12 mouse cellular contexts compared by ENCODE assay signal in genomic region chr2:38947566-38947965, GRCm38 (mm10). TPM values are rescaled to one million over a fixed set of nuclear protein-coding genes. Genes with fewer than 3 reads are reported as not detected.
DNase-seq lines count a peak whose midpoint lies in the region; ATAC-seq and TF ChIP-seq lines count a peak whose summit lies in the region.
"Had no signal": no experiment of that assay in that cellular context is flagged by ENCODE, and none has a peak within 500 bp of the region (broad histone marks: within the 10 kb centered on the region; RNA-seq: fewer than 3 reads in every experiment).

No protein-coding gene starts in this region.

- 47% methylated on average over 7 of the region's 7 CpGs for WGBS in heart, embryonic 12.5 days
- WGBS in kidney, embryonic 15.5 days: 66% methylated on average over 7 of the region's 7 CpGs
- 40% methylated on average over 7 of the region's 7 CpGs for WGBS in lung, postnatal 0 days

- TF ChIP-seq EP300 in lung, postnatal 0 days (IDR thresholded peaks at IDR 0.05): peak; percentile 95

- DNase-seq in heart, postnatal 36 days: no peak
- peak; percentile 73 for DNase-seq in lung, postnatal 0 days (ENCODE audit: low spot score)
- no peak for DNase-seq in right cerebral cortex, adult 2 months (ENCODE audit: low spot score in 2 of 2)
- DNase-seq in cerebellum, adult 18-20 months: no peak
- no peak for DNase-seq in thymus, postnatal 36 days
- DNase-seq: cerebellum, postnatal 14 days; liver, postnatal 0 days; retina, postnatal 1 day had no signal

- TF ChIP-seq CTCF in lung, postnatal 0 days (IDR thresholded peaks at IDR 0.05): 0 out of 2 replicates have a peak, but pooled peaks have one; percentile 11

- no peaks in the 10 kb centered on the region for H3K9me3 ChIP-seq in heart, embryonic 12.5 days (replicated peaks)
- no peaks in the 10 kb centered on the region for H3K9me3 ChIP-seq in kidney, embryonic 15.5 days (replicated peaks)
- no peaks in the 10 kb centered on the region for H3K9me3 ChIP-seq in lung, postnatal 0 days (ENCODE audit: low read length)

- no peak overlapping the region for H3K4me2 ChIP-seq in heart, embryonic 12.5 days
- H3K4me2 ChIP-seq in kidney, embryonic 15.5 days: no peak overlapping the region
- H3K4me2 ChIP-seq in lung, postnatal 0 days (replicated peaks; ENCODE audit: low read depth, low read length): no peak overlapping the region

- H3K27ac ChIP-seq in heart, embryonic 12.5 days (ENCODE audit: poor library complexity, severe bottlenecking): 0 out of 2 replicates have a peak overlapping the region, but pooled peaks have one; percentile 32
- H3K27ac ChIP-seq in kidney, embryonic 15.5 days: peak overlapping the region; percentile 51
- peak overlapping the region; percentile 72 for H3K27ac ChIP-seq in lung, postnatal 0 days (ENCODE audit: low read length)

- peaks cover 27% of the 10 kb centered on the region for H3K4me1 ChIP-seq in heart, embryonic 12.5 days (replicated peaks)
- peaks cover 4% of the 10 kb centered on the region; the same call in 1 of the 2 replicates for H3K4me1 ChIP-seq in kidney, embryonic 15.5 days
- no peaks in the 10 kb centered on the region; the same call in 1 of the 2 replicates for H3K4me1 ChIP-seq in lung, postnatal 0 days (ENCODE audit: insufficient read depth, low read depth, low read length)

- H3K9ac ChIP-seq in heart, embryonic 12.5 days: no peak overlapping the region
- no peak overlapping the region for H3K9ac ChIP-seq in kidney, embryonic 15.5 days
- no peak overlapping the region for H3K9ac ChIP-seq in lung, postnatal 0 days (replicated peaks; ENCODE audit: low read depth)
- H3K9ac ChIP-seq: liver, postnatal 0 days had no signal

- no peaks in the 10 kb centered on the region for H3K36me3 ChIP-seq in heart, embryonic 12.5 days
- H3K36me3 ChIP-seq in kidney, embryonic 15.5 days: no peaks in the 10 kb centered on the region
- no peaks in the 10 kb centered on the region for H3K36me3 ChIP-seq in lung, postnatal 0 days (ENCODE audit: insufficient read depth, low read length)

- H3K27me3 ChIP-seq in heart, embryonic 12.5 days (replicated peaks): no peaks in the 10 kb centered on the region
- H3K27me3 ChIP-seq in kidney, embryonic 15.5 days: no peaks in the 10 kb centered on the region
- H3K27me3 ChIP-seq in lung, postnatal 0 days (replicated peaks; ENCODE audit: insufficient read depth, low read length): no peaks in the 10 kb centered on the region

- intact Hi-C loops in heart, postnatal 36 days (cut with DNase I): loop anchor here (2.0 kb wide), 1 partner anchor 19 kb away; no protein-coding TSS in a partner anchor

- no peak overlapping the region for H3K4me3 ChIP-seq in heart, embryonic 12.5 days
- no peak overlapping the region for H3K4me3 ChIP-seq in kidney, embryonic 15.5 days (replicated peaks)
- H3K4me3 ChIP-seq in lung, postnatal 0 days (ENCODE audit: low read depth, low read length): no peak overlapping the region
- H3K4me3 ChIP-seq: myocyte had no signal

- ATAC-seq in heart, embryonic 12.5 days (ENCODE audit: insufficient number of reproducible peaks, low FRiP score): peak; percentile 38
- 0 out of 2 replicates have a peak, but pooled peaks have one; percentile 15 for ATAC-seq in granulocyte monocyte progenitor cell, adult 5-6 weeks (replicated peaks; ENCODE audit: poor library complexity, severe bottlenecking)
- ATAC-seq in kidney, embryonic 15.5 days (replicated peaks; ENCODE audit: low FRiP score): no peak
- ATAC-seq in lung, postnatal 0 days: peak; percentile 74
- ATAC-seq: liver, postnatal 0 days had no signal

RNA-seq across cellular contexts. Expression of gene Olfml2a, which starts 15.8 kb away (rescaled TPM):
- 6.8 and 8.4 TPM in 2 replicates for polyA plus RNA-seq in heart, embryonic 12.5 days (2016; fragmentation: Nextera tagmentation; extraction: Ambion mirVana)
- 1 to 10 TPM; 4.5 to 4.6 TPM for total RNA-seq in heart, postnatal 36 days (2021)
- not detected in 2 replicates for total RNA-seq in granulocyte monocyte progenitor cell, adult 5-6 weeks (2014; fragmentation: Nextera tagmentation)
- not detected in 2 replicates for total RNA-seq in granulocyte monocyte progenitor cell, adult 5-6 weeks (2017)
- 4.1 and 4.9 TPM in 2 replicates for polyA plus RNA-seq in kidney, embryonic 15.5 days (2015; fragmentation: Nextera tagmentation; extraction: Ambion mirVana)
- polyA plus RNA-seq in lung, postnatal 0 days (2015; fragmentation: Nextera tagmentation; extraction: Ambion mirVana): 5.9 and 6.4 TPM in 2 replicates

RNA-seq across cellular contexts. Expression of gene Nr6a1, which starts 20.1 kb away (rescaled TPM):
- 1.2 and 1.3 TPM in 2 replicates for polyA plus RNA-seq in heart, embryonic 12.5 days (2016; fragmentation: Nextera tagmentation; extraction: Ambion mirVana)
- 1 to 10 TPM; 1.6 to 1.8 TPM for total RNA-seq in heart, postnatal 36 days (2021)
- 0.11 TPM in 2 replicates for total RNA-seq in granulocyte monocyte progenitor cell, adult 5-6 weeks (2014; fragmentation: Nextera tagmentation)
- total RNA-seq in granulocyte monocyte progenitor cell, adult 5-6 weeks (2017): 0.30 and 1.3 TPM in 2 replicates
- polyA plus RNA-seq in kidney, embryonic 15.5 days (2015; fragmentation: Nextera tagmentation; extraction: Ambion mirVana): 1.1 and 1.2 TPM in 2 replicates
- polyA plus RNA-seq in lung, postnatal 0 days (2015; fragmentation: Nextera tagmentation; extraction: Ambion mirVana): 0.53 and 0.74 TPM in 2 replicates

RNA-seq across cellular contexts. Expression of gene Wdr38, which starts 49.7 kb away (rescaled TPM):
- polyA plus RNA-seq in heart, embryonic 12.5 days (2016; fragmentation: Nextera tagmentation; extraction: Ambion mirVana): 0.91 and 1.0 TPM in 2 replicates
- under 1 TPM in 1 of 2 experiments, not detected in 1; 0.14 TPM for total RNA-seq in heart, postnatal 36 days (2021)
- total RNA-seq in granulocyte monocyte progenitor cell, adult 5-6 weeks (2014; fragmentation: Nextera tagmentation): 0.53 and 0.84 TPM in 2 replicates
- 0.09 and 0.15 TPM in 2 replicates for total RNA-seq in granulocyte monocyte progenitor cell, adult 5-6 weeks (2017)
- 1.9 and 2.1 TPM in 2 replicates for polyA plus RNA-seq in kidney, embryonic 15.5 days (2015; fragmentation: Nextera tagmentation; extraction: Ambion mirVana)
- 2.6 and 3.1 TPM in 2 replicates for polyA plus RNA-seq in lung, postnatal 0 days (2015; fragmentation: Nextera tagmentation; extraction: Ambion mirVana)

RNA-seq across cellular contexts. Expression of gene Arpc5l, which starts 57.6 kb away (rescaled TPM):
- 81.7 and 82.3 TPM in 2 replicates for polyA plus RNA-seq in heart, embryonic 12.5 days (2016; fragmentation: Nextera tagmentation; extraction: Ambion mirVana)
- 10 to 100 TPM; 90.1 to 99.9 TPM for total RNA-seq in heart, postnatal 36 days (2021)
- total RNA-seq in granulocyte monocyte progenitor cell, adult 5-6 weeks (2014; fragmentation: Nextera tagmentation): 71.2 and 74.7 TPM in 2 replicates
- total RNA-seq in granulocyte monocyte progenitor cell, adult 5-6 weeks (2017): 59.5 and 65.2 TPM in 2 replicates
- polyA plus RNA-seq in kidney, embryonic 15.5 days (2015; fragmentation: Nextera tagmentation; extraction: Ambion mirVana): 131 and 132 TPM in 2 replicates
- polyA plus RNA-seq in lung, postnatal 0 days (2015; fragmentation: Nextera tagmentation; extraction: Ambion mirVana): 91.3 and 93.7 TPM in 2 replicates

RNA-seq across cellular contexts. Expression of gene Rpl35, which starts 57.9 kb away (rescaled TPM):
- polyA plus RNA-seq in heart, embryonic 12.5 days (2016; fragmentation: Nextera tagmentation; extraction: Ambion mirVana): 733 and 779 TPM in 2 replicates
- total RNA-seq in heart, postnatal 36 days (2021): 100 to 1,000 TPM; 321 to 338 TPM
- total RNA-seq in granulocyte monocyte progenitor cell, adult 5-6 weeks (2014; fragmentation: Nextera tagmentation): 1,205 and 1,260 TPM in 2 replicates
- total RNA-seq in granulocyte monocyte progenitor cell, adult 5-6 weeks (2017): 1,673 and 1,927 TPM in 2 replicates
- polyA plus RNA-seq in kidney, embryonic 15.5 days (2015; fragmentation: Nextera tagmentation; extraction: Ambion mirVana): 1,044 and 1,085 TPM in 2 replicates
- 675 and 704 TPM in 2 replicates for polyA plus RNA-seq in lung, postnatal 0 days (2015; fragmentation: Nextera tagmentation; extraction: Ambion mirVana)
